ENCODE assay signal across 9 mouse cellular contexts in the genomic region with DNA sequence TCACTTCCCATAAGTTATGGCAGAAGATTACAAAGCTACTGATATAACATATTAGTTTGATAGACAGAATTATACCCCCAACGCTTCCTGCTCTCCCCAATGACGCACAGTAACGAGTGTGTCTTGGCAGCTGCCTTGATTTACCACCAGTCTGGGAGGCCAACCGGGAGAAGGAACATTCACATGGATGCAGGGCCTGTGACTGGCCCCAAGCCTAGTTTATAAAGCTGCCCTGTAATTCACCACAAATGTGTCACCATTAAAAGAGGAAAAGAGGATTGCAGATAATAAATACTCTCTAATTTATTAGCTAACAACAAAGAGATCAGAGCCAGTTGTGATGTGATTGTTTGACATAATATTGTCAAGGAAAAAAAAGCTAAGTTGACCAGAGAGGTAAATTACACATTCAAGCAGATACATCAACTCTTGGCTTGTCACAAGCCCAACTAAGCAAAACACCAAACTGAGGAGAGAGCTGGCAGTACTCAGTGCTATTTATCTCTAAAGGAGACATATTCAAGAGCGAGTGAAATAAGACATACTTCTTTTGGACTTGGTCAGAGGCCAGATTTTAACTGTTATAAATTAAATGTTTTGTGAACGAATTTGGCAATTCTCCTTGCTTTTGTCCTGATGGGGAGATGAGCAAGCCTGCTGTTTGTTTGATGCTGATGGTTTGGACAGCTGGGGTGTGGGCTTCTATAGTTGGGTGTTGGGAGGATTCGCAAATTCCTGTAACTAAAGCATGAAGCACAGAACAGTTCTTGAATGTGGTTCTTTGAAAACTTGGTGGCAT.
DNase-seq lines count a peak whose midpoint lies in the region; ATAC-seq lines count a peak whose summit lies in the region.
"Had no signal": no experiment of that assay in that cellular context is flagged by ENCODE, and none has a peak within 500 bp of the region (broad histone marks: within the 10 kb centered on the region; RNA-seq: fewer than 3 reads in every experiment).

No protein-coding gene starts in this region.

- H3K9me3 ChIP-seq in lung, embryonic 16.5 days (ENCODE audit: control insufficient read depth, low read length) = no peaks in the 10 kb centered on the region
- H3K9me3 ChIP-seq in forebrain, embryonic 16.5 days (ENCODE audit: control insufficient read depth, low read length) = 0 out of 2 replicates have a peak, but pooled peaks cover 3% of the 10 kb centered on the region
- H3K9me3 ChIP-seq: limb, embryonic 13.5 days had no signal

- peaks cover 20% of the 10 kb centered on the region for H3K4me1 ChIP-seq in lung, embryonic 16.5 days (replicated peaks; ENCODE audit: control insufficient read depth, insufficient read depth, low read length)
- no peaks in the 10 kb centered on the region for H3K4me1 ChIP-seq in forebrain, embryonic 16.5 days (replicated peaks; ENCODE audit: control insufficient read depth, insufficient read depth, low read length)

- peak; percentile 96 for ATAC-seq in lung, embryonic 16.5 days (ENCODE audit: low read depth)
- no peak for ATAC-seq in forebrain, embryonic 16.5 days
- ATAC-seq in inflammation-experienced regulatory T-cells, adult 6 months = no peak

- 36% methylated on average over 7 of the region's 7 CpGs for WGBS in lung, embryonic 16.5 days
- 55% methylated on average over 7 of the region's 7 CpGs for WGBS in forebrain, embryonic 16.5 days

- no peaks in the 10 kb centered on the region for H3K36me3 ChIP-seq in lung, embryonic 16.5 days (ENCODE audit: control insufficient read depth, insufficient read depth, low read length)
- H3K36me3 ChIP-seq in forebrain, embryonic 16.5 days (ENCODE audit: control insufficient read depth, insufficient read depth) = no peaks in the 10 kb centered on the region
- H3K36me3 ChIP-seq: limb, embryonic 13.5 days had no signal

- no peaks in the 10 kb centered on the region for H3K27me3 ChIP-seq in lung, embryonic 16.5 days (ENCODE audit: control insufficient read depth, insufficient read depth, low read depth, low read length)
- 0 out of 2 replicates have a peak, but pooled peaks cover 10% of the 10 kb centered on the region for H3K27me3 ChIP-seq in forebrain, embryonic 16.5 days (replicated peaks; ENCODE audit: control insufficient read depth, insufficient read depth, low read length)

- no peak overlapping the region for H3K4me2 ChIP-seq in lung, embryonic 16.5 days (ENCODE audit: low read depth, low read length)
- no peak overlapping the region for H3K4me2 ChIP-seq in forebrain, embryonic 16.5 days (ENCODE audit: low read length)
- H3K4me2 ChIP-seq: limb, embryonic 13.5 days had no signal

- H3K9ac ChIP-seq in lung, embryonic 16.5 days (ENCODE audit: low read length) = no peak overlapping the region
- no peak overlapping the region for H3K9ac ChIP-seq in forebrain, embryonic 16.5 days (replicated peaks; ENCODE audit: low read depth, low read length)
- H3K9ac ChIP-seq: limb, embryonic 13.5 days had no signal

- H3K4me3 ChIP-seq in lung, embryonic 16.5 days (ENCODE audit: low read length) = no peak overlapping the region
- no peak overlapping the region for H3K4me3 ChIP-seq in forebrain, embryonic 16.5 days (replicated peaks; ENCODE audit: low read length)
- H3K4me3 ChIP-seq: limb, embryonic 13.5 days had no signal

- H3K27ac ChIP-seq in lung, embryonic 16.5 days (ENCODE audit: low read length) = peak overlapping the region; percentile 92
- H3K27ac ChIP-seq in forebrain, embryonic 16.5 days (ENCODE audit: low read length) = no peak overlapping the region
- H3K27ac ChIP-seq: limb, embryonic 13.5 days had no signal

- DNase-seq in urinary bladder, postnatal 10 days (ENCODE audit: low spot score) = peak; percentile 24
- no peak for DNase-seq in urinary bladder, adult 2 months (ENCODE audit: low spot score)
- DNase-seq in kidney, adult 11 months = peak; percentile 71
- no peak for DNase-seq in left cerebral cortex, adult 8-10 months (ENCODE audit: low spot score in 2 of 2)
- no peak for DNase-seq in spleen, postnatal 14 days (ENCODE audit: low spot score in 2 of 2)

Comparison
In these comparisons a context has a peak if more than half of its experiments do, and no peak if none do; other contexts are left out.
1. DNase-seq: peak in urinary bladder, postnatal 10 days (single experiment) and kidney, adult 11 months (single experiment); none in urinary bladder, adult 2 months (single experiment), left cerebral cortex, adult 8-10 months (0 of 2) and spleen, postnatal 14 days (0 of 2).